Mouse (Mus musculus) megakaryocyte, embryonic 14.5 days (primary cell): Measurements from ENCODE around the gene L3mbtl2.

Experiments used
- FLI1 ChIP-seq: IDR thresholded peaks from 2 replicates; pipeline ENCODE4 v1.6.1; 2012; ENCODE audit warnings: low read length, inconsistent platforms, mixed read lengths
- GATA1 ChIP-seq: IDR thresholded peaks from 3 replicates; pipeline ENCODE4 v1.6.1; 2012; ENCODE audit warnings: mixed read lengths, low read length, inconsistent platforms, borderline replicate concordance

DNA sequence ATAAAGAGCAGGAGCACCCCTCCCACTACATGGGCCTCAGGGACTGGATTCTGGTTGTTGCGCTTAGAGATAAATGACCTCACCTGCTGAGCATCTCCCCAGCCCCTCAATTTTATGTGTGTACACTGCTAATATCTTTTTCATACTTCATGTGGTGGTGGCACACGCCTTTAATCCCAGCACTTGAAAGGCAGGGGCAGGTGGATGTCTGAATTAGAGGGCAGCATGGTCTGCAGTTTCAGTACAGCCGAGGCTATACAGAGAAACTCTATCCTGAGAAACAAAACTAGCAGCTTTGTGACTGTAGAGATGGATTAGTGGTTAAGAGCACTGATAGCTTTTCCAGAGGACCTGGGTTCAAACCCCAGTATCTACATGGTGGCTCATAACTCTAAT is 39.4 kb downstream of the L3mbtl2 start:
- TF ChIP-seq GATA1, result no peak
- no peak for TF ChIP-seq FLI1
